Mouse (Mus musculus) lung, adult 2 months (tissue): ENCODE data around the gene Sec63. TPM values are rescaled to one million over a fixed set of nuclear protein-coding genes. Genes with fewer than 3 reads are reported as not detected.

Experiments used
- DNase-seq: peaks from one replicate; pipeline ENCODE4 v3.0.0; 2022
- H3K4me1 ChIP-seq: fragments of 200-500 bp; 2 replicates; pipeline ENCODE4 v1.6.1; 2011; ENCODE audit warnings: low read length; ENCODE audit not compliant: control insufficient read depth, insufficient read depth
- H3K4me3 ChIP-seq: fragments of 200-500 bp; replicated peaks from 2 replicates; pipeline ENCODE3; 2011; ENCODE audit warnings: low read depth, mild to moderate bottlenecking, control low read depth, low read length; ENCODE audit errors: extremely low read depth
- CTCF ChIP-seq: fragments of 200-500 bp; IDR thresholded peaks from 2 replicates; pipeline ENCODE4 v1.5.1; 2011; ENCODE audit warnings: mild to moderate bottlenecking, low read length, control low read depth; ENCODE audit not compliant: insufficient read depth
- POLR2A ChIP-seq: fragments of 200-500 bp; IDR thresholded peaks from 2 replicates; pipeline ENCODE4 v1.6.1; 2011; ENCODE audit warnings: low read depth, mild to moderate bottlenecking, control low read depth, low read length, borderline replicate concordance; ENCODE audit errors: extremely low read depth
- WGBS: fragments of 180-500 bp; shearing (Covaris S2); methylation state at CpG from one replicate; pipeline ENCODE4 v1.1.7; 2018; 5-methylcytosine and 5-hydroxymethylcytosine counted together
- polyA plus RNA-seq: library from polyadenylated mRNA; depleted of rRNA; stranded (reverse); fragments of >200 nt; gene quantifications from 2 replicates; pipeline ENCODE4 v1.2.3, GENCODE M21; 2012

Gene Sec63
- polyA plus RNA-seq, 1 experiment, result 16.4 TPM

DNA sequence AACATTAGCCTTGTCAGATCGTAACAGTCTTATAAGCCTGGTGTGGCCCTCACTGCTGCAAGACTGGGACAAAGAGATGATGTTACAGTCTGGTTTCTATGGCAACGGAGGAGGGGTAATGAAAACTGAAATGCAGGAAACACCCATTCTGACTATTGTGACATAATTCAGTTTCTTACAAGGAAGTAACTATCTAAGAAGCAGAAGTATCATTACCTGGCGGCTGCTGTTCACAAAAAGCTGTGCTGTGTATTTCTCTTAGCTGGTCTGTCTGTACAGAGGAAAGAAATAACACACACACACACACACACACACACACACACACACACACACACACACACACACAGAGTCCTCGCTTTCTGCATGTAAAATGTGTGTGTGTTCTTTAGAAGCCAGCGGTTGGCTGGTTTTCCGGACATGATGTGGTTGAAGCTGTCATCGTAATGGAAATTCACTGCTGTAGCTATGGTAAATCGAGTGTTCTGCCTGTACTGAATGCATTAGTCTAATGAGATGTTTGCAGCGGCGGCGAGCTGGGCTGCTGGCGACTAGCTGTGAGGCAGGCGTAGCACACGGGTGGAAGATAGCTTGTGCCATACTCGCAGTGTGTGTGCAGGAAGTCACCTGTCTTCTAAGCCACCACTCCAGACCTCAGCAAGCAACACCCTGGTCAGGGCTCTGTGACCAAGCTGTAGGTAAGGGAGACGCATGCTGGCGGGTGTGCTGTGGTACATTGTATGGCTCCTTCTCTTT is 99.0 kb downstream of the Sec63 start, which contains the start of gene Scml4:
Gene Scml4 (plus strand): TSS at position 212 of the 753 bp plus-strand sequence.
- Histone ChIP-seq H3K4me1 (peaks cover 9% of the 10 kb centered on the region), H3K4me3 (peak within 1 kb of the TSS; percentile 17)
- DNase-seq, result no peak
- WGBS, result 62% methylated on average over 17 of the region's 17 CpGs
- TF ChIP-seq CTCF (no peak), POLR2A (0 out of 2 replicates have a peak, but pooled peaks have one; percentile 14)

- H3K4me3 ChIP-seq, result no peak overlapping the region
- TF ChIP-seq CTCF (no peak), POLR2A (no peak)
- DNase-seq, result no peak
- 74% methylated on average over 7 of the region's 7 CpGs for WGBS
- H3K4me1 ChIP-seq, result peaks cover 9% of the 10 kb centered on the region
Measured at GRCm38 (mm10) chr10:42861446-42861845, 100.2 kb downstream of the Sec63 start.

GRCm38 (mm10) chr10:42862102-42862740 is 100.9 kb downstream of the Sec63 start:
- TF ChIP-seq POLR2A, result peak; percentile 46; the same call in 1 of the 2 replicates
- no peak for TF ChIP-seq CTCF
- Histone ChIP-seq H3K4me3 (peak overlapping the region; percentile 46), H3K4me1 (peaks cover 9% of the 10 kb centered on the region)
- peak; percentile 35 for DNase-seq
- WGBS, result 20% methylated on average over 13 of the region's 13 CpGs

DNA sequence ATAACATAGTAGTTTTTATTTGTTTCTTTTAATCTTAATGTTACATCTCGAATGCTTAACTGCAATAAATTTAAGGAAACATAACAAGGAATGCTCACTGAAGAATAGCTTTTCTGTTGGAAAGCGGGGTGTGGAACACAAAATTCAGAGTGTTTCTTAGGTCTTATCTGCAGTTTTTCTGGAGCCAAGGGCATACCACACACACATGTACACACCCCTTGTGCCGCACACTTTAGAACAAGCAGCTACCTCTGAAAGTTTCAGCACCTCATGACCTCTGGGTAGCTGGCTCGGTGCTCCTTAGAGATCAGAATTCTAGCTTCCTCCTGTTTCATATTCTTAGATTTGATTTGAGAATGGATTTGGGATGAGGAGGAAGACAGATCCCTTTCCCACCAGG is 101.5 kb downstream of the Sec63 start:
- WGBS, result 47% methylated on average over 4 of the region's 4 CpGs
- Histone ChIP-seq H3K4me3 (no peak overlapping the region), H3K4me1 (peaks cover 9% of the 10 kb centered on the region)
- TF ChIP-seq CTCF, result no peak
- TF ChIP-seq POLR2A, result no peak
- DNase-seq, result no peak

GRCm38 (mm10) chr10:42863621-42864391 is 102.5 kb downstream of the Sec63 start:
- peak; percentile 30 for DNase-seq
- Histone ChIP-seq H3K4me3 (peak overlapping the region; percentile 45), H3K4me1 (peaks cover 14% of the 10 kb centered on the region)
- 30% methylated on average over 31 of the region's 31 CpGs for WGBS
- no peak for TF ChIP-seq CTCF
- no peak for TF ChIP-seq POLR2A

DNA sequence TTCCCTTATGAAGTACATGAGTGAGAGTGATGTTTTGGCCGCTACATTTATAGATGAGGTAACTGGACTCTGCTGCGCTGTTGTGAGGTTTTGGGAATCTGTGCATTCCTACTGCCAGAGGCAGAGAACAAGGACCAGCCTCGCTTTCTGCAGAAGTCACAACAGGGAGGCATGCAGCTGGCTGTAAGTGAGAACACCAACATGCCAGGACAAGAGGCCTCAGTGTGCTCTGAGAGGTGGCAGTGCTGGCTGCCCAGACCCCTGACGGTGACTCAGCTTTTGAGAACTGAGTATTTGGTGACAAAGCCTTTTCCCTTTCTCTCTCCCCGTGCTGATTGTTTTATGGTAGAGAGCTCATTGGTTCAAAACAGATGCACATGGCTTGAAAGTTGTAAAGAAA is 103.4 kb downstream of the Sec63 start:
- no peak for DNase-seq
- TF ChIP-seq POLR2A (no peak), CTCF (no peak)
- 61% methylated on average over 5 of the region's 5 CpGs for WGBS

DNA sequence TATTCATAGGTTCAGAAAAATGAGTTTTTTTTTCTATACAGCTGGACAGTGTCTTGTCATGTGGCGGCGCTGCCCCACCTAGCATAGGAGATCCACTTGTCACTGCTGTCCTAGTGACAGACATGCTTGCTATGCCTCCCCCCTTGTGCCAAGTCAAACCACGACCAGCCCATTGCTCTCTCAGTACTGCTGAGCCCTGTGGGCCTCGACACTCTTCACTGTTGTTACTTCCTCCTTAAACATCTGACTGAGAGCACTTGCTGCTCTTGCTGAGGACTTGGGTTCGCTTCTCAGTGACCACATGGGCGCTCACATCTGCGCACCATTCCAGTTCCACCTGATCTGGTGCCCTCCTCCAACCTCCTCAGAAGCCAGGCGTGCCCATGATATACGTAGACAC is 107.1 kb downstream of the Sec63 start:
- no peak for DNase-seq
- Histone ChIP-seq H3K4me3 (no peak overlapping the region), H3K4me1 (peaks cover 7% of the 10 kb centered on the region; the same call in 1 of the 2 replicates)
- TF ChIP-seq POLR2A, result no peak
- TF ChIP-seq CTCF, result no peak
- WGBS, result 82% methylated on average over 9 of the region's 9 CpGs

More for the DNA sequence above, 103.4 kb downstream of the Sec63 start:
- H3K4me1 ChIP-seq, result peaks cover 14% of the 10 kb centered on the region
- H3K4me3 ChIP-seq, result no peak overlapping the region

DNA sequence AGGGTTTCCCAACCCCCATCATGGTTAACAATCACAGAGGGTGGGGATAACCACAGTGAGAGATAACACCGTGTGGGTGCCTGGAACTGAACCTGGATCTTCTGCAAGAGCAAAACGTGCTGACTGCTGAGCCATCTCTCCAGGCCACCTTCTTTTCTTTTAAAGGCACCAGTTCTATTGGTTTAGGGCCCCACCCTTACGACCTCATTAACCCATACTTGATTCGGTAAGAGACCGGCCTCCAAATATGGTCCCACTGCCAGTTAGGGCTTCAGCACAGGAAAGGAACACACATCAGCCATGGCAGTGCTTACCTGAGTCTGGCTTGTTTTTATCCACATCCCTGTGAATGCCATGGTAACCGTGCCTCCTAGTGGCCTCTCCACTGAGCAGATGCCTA is 108.2 kb downstream of the Sec63 start:
- WGBS, result 77% methylated on average over 6 of the region's 6 CpGs
- no peak overlapping the region for H3K4me3 ChIP-seq
- TF ChIP-seq POLR2A, result no peak
- no peak for TF ChIP-seq CTCF
- peaks cover 5% of the 10 kb centered on the region; the same call in 1 of the 2 replicates for H3K4me1 ChIP-seq
- DNase-seq, result no peak
